In genomic region chr11:53521120-53521820, GRCm38 (mm10) we compare ENCODE assay signal across 8 mouse cellular contexts. TPM values are rescaled to one million over a fixed set of nuclear protein-coding genes. Genes with fewer than 3 reads are reported as not detected.
DNase-seq lines count a peak whose midpoint lies in the region; ATAC-seq lines count a peak whose summit lies in the region.

No protein-coding gene starts in this region.

- H3K4me3 ChIP-seq in heart, embryonic 10.5 days, result peak overlapping the region; percentile 97
- H3K4me3 ChIP-seq in limb, embryonic 11.5 days (ENCODE audit: low read depth, low read length), result peak overlapping the region; percentile 78
- peak overlapping the region; percentile 74 for H3K4me3 ChIP-seq in neural tube, embryonic 14.5 days (ENCODE audit: low read depth, low read length)

- peak; percentile 8 for ATAC-seq in erythroid progenitor cell, adult 5-6 weeks (replicated peaks; ENCODE audit: low FRiP score, poor library complexity, severe bottlenecking)
- no peak for ATAC-seq in limb, embryonic 11.5 days (ENCODE audit: insufficient number of reproducible peaks, low FRiP score, low TSS enrichment, low read depth)
- ATAC-seq in neural tube, embryonic 14.5 days (ENCODE audit: low read depth), result no peak

- no peaks in the 10 kb centered on the region for H3K9me3 ChIP-seq in heart, embryonic 10.5 days
- H3K9me3 ChIP-seq in limb, embryonic 11.5 days (ENCODE audit: control insufficient read depth, low read length), result no peaks in the 10 kb centered on the region
- H3K9me3 ChIP-seq in neural tube, embryonic 14.5 days (ENCODE audit: control insufficient read depth, low read length), result no peaks in the 10 kb centered on the region

- peak overlapping the region; percentile 52; the same call in 1 of the 2 replicates for H3K27ac ChIP-seq in heart, embryonic 10.5 days
- H3K27ac ChIP-seq in limb, embryonic 11.5 days (replicated peaks; ENCODE audit: low read depth, low read length), result no peak overlapping the region
- no peak overlapping the region for H3K27ac ChIP-seq in neural tube, embryonic 14.5 days (ENCODE audit: low read depth, low read length)

- DNase-seq in heart, embryonic 10.5 days (ENCODE audit: low spot score), result no peak
- DNase-seq in heart, postnatal 14 days, result no peak
- DNase-seq in MEL-GATA-1-ER (ENCODE audit: extremely low read depth, low read depth), result peak; percentile 46
- peak; percentile 43 for DNase-seq in limb, embryonic 11.5 days (ENCODE audit: low spot score)
- no peak for DNase-seq in thymus, postnatal 14 days
- DNase-seq in layer of hippocampus, postnatal 14 days (ENCODE audit: low spot score in 2 of 2), result no peak

- 34% methylated on average over 16 of the region's 16 CpGs for WGBS in heart, embryonic 10.5 days
- 52% methylated on average over 16 of the region's 16 CpGs for WGBS in limb, embryonic 11.5 days
- 41% methylated on average over 16 of the region's 16 CpGs for WGBS in neural tube, embryonic 14.5 days

- intact Hi-C loops in heart, postnatal 14 days (cut with DNase I), result no loop called here

- H3K4me1 ChIP-seq in heart, embryonic 10.5 days, result peaks cover 75% of the 10 kb centered on the region
- H3K4me1 ChIP-seq in limb, embryonic 11.5 days (ENCODE audit: control insufficient read depth, insufficient read depth, low read length), result peaks cover 23% of the 10 kb centered on the region
- peaks cover 22% of the 10 kb centered on the region for H3K4me1 ChIP-seq in neural tube, embryonic 14.5 days (ENCODE audit: control insufficient read depth, insufficient read depth, low read length)

- H3K27me3 ChIP-seq in heart, embryonic 10.5 days (ENCODE audit: insufficient read depth, poor library complexity, severe bottlenecking), result peaks cover 11% of the 10 kb centered on the region; the same call in 1 of the 2 replicates
- no peaks in the 10 kb centered on the region for H3K27me3 ChIP-seq in limb, embryonic 11.5 days (ENCODE audit: control insufficient read depth, insufficient read depth, low read length)
- no peaks in the 10 kb centered on the region; the same call in 1 of the 2 replicates for H3K27me3 ChIP-seq in neural tube, embryonic 14.5 days (ENCODE audit: control insufficient read depth, insufficient read depth, low read length)

- peak overlapping the region; percentile 84 for H3K4me2 ChIP-seq in limb, embryonic 11.5 days (ENCODE audit: low read depth, severe bottlenecking)
- H3K4me2 ChIP-seq in neural tube, embryonic 14.5 days (ENCODE audit: low read depth, low read length), result peak overlapping the region; percentile 84

- no peak overlapping the region for H3K9ac ChIP-seq in limb, embryonic 11.5 days (ENCODE audit: low read length)
- H3K9ac ChIP-seq in neural tube, embryonic 14.5 days (replicated peaks; ENCODE audit: low read depth, low read length), result peak overlapping the region; percentile 83

- H3K36me3 ChIP-seq in heart, embryonic 10.5 days, result no peaks in the 10 kb centered on the region
- no peaks in the 10 kb centered on the region for H3K36me3 ChIP-seq in limb, embryonic 11.5 days (ENCODE audit: control insufficient read depth, insufficient read depth, low read length)
- H3K36me3 ChIP-seq in neural tube, embryonic 14.5 days (ENCODE audit: control insufficient read depth, insufficient read depth, low read length), result no peaks in the 10 kb centered on the region

RNA-seq across cellular contexts. Expression of gene Sept8, which starts 2.2 kb away (rescaled TPM):
- 20.1 and 22.9 TPM in 2 replicates for polyA plus RNA-seq in heart, embryonic 10.5 days (2016; fragmentation: Nextera tagmentation; extraction: Ambion mirVana)
- 10 to 100 TPM; 42.1 TPM for total RNA-seq in heart, postnatal 14 days (2021)
- 143 and 148 TPM in 2 replicates for total RNA-seq in erythroid progenitor cell, adult 5-6 weeks (2015; ENCODE audit: low replicate concordance)
- total RNA-seq in erythroid progenitor cell, adult 5-6 weeks (2017; ENCODE audit: low replicate concordance), result 101 and 111 TPM in 2 replicates
- polyA plus RNA-seq in limb, embryonic 11.5 days (2014; fragmentation: Nextera tagmentation; extraction: Ambion mirVana), result 22.5 and 27.2 TPM in 2 replicates
- 20.5 and 25.0 TPM in 2 replicates for polyA plus RNA-seq in neural tube, embryonic 14.5 days (2014; fragmentation: Nextera tagmentation; extraction: Ambion mirVana)
- 100 to 1,000 TPM; 206 to 209 TPM for total RNA-seq in layer of hippocampus, postnatal 14 days (2021)

RNA-seq across cellular contexts. Expression of gene Sowaha, which starts 41.2 kb away (rescaled TPM):
- polyA plus RNA-seq in heart, embryonic 10.5 days (2016; fragmentation: Nextera tagmentation; extraction: Ambion mirVana), result 0.32 and 0.38 TPM in 2 replicates
- total RNA-seq in heart, postnatal 14 days (2021), result under 1 TPM; 0.07 TPM
- 29.9 and 42.8 TPM in 2 replicates for total RNA-seq in erythroid progenitor cell, adult 5-6 weeks (2015; ENCODE audit: low replicate concordance)
- 36.8 and 50.7 TPM in 2 replicates for total RNA-seq in erythroid progenitor cell, adult 5-6 weeks (2017; ENCODE audit: low replicate concordance)
- polyA plus RNA-seq in limb, embryonic 11.5 days (2014; fragmentation: Nextera tagmentation; extraction: Ambion mirVana), result 0.08 and 0.20 TPM in 2 replicates
- 0.66 and 1.1 TPM in 2 replicates for polyA plus RNA-seq in neural tube, embryonic 14.5 days (2014; fragmentation: Nextera tagmentation; extraction: Ambion mirVana)
- total RNA-seq in layer of hippocampus, postnatal 14 days (2021), result 100 to 1,000 TPM; 106 to 108 TPM

RNA-seq across cellular contexts. Expression of gene Gm9945, which starts 41.3 kb away (rescaled TPM):
- not detected in 2 replicates for polyA plus RNA-seq in heart, embryonic 10.5 days (2016; fragmentation: Nextera tagmentation; extraction: Ambion mirVana)
- total RNA-seq in heart, postnatal 14 days (2021), result not detected
- total RNA-seq in erythroid progenitor cell, adult 5-6 weeks (2015; ENCODE audit: low replicate concordance), result 5.8 TPM in 1 of 2 replicates, not detected in the other
- not detected in 2 replicates for total RNA-seq in erythroid progenitor cell, adult 5-6 weeks (2017; ENCODE audit: low replicate concordance)
- polyA plus RNA-seq in limb, embryonic 11.5 days (2014; fragmentation: Nextera tagmentation; extraction: Ambion mirVana), result not detected in 2 replicates
- polyA plus RNA-seq in neural tube, embryonic 14.5 days (2014; fragmentation: Nextera tagmentation; extraction: Ambion mirVana), result 0.23 TPM in 1 of 2 replicates, not detected in the other
- total RNA-seq in layer of hippocampus, postnatal 14 days (2021), result 1 to 10 TPM; 2.4 to 2.5 TPM

RNA-seq across cellular contexts. Expression of gene Kif3a, which starts 45.9 kb away (rescaled TPM):
- 32.7 and 47.1 TPM in 2 replicates for polyA plus RNA-seq in heart, embryonic 10.5 days (2016; fragmentation: Nextera tagmentation; extraction: Ambion mirVana)
- total RNA-seq in heart, postnatal 14 days (2021), result 1 to 10 TPM; 9.6 to 9.9 TPM
- 1.3 and 10.5 TPM in 2 replicates for total RNA-seq in erythroid progenitor cell, adult 5-6 weeks (2015; ENCODE audit: low replicate concordance)
- total RNA-seq in erythroid progenitor cell, adult 5-6 weeks (2017; ENCODE audit: low replicate concordance), result 3.5 and 4.6 TPM in 2 replicates
- 72.0 and 79.4 TPM in 2 replicates for polyA plus RNA-seq in limb, embryonic 11.5 days (2014; fragmentation: Nextera tagmentation; extraction: Ambion mirVana)
- 280 and 308 TPM in 2 replicates for polyA plus RNA-seq in neural tube, embryonic 14.5 days (2014; fragmentation: Nextera tagmentation; extraction: Ambion mirVana)
- 100 to 1,000 TPM; 140 to 149 TPM for total RNA-seq in layer of hippocampus, postnatal 14 days (2021)

RNA-seq across cellular contexts. Expression of gene Gm9837, which starts 51.0 kb away (rescaled TPM):
- polyA plus RNA-seq in heart, embryonic 10.5 days (2016; fragmentation: Nextera tagmentation; extraction: Ambion mirVana), result not detected in 2 replicates
- not detected for total RNA-seq in heart, postnatal 14 days (2021)
- not detected in 2 replicates for total RNA-seq in erythroid progenitor cell, adult 5-6 weeks (2015; ENCODE audit: low replicate concordance)
- not detected in 2 replicates for total RNA-seq in erythroid progenitor cell, adult 5-6 weeks (2017; ENCODE audit: low replicate concordance)
- not detected in 2 replicates for polyA plus RNA-seq in limb, embryonic 11.5 days (2014; fragmentation: Nextera tagmentation; extraction: Ambion mirVana)
- polyA plus RNA-seq in neural tube, embryonic 14.5 days (2014; fragmentation: Nextera tagmentation; extraction: Ambion mirVana), result not detected in 2 replicates
- not detected for total RNA-seq in layer of hippocampus, postnatal 14 days (2021)

Comparison
In these comparisons a context has a peak if more than half of its experiments do, and no peak if none do; other contexts are left out.
1. DNase-seq: peak in MEL-GATA-1-ER (single experiment) and limb, embryonic 11.5 days (single experiment); none in heart, embryonic 10.5 days (single experiment), heart, postnatal 14 days (0 of 2), thymus, postnatal 14 days (single experiment) and layer of hippocampus, postnatal 14 days (0 of 2).
2. RNA of gene Sowaha, which starts 41.2 kb away (total RNA-seq): 106 to 108 TPM in layer of hippocampus, postnatal 14 days and 29.9 to 50.7 TPM in erythroid progenitor cell, adult 5-6 weeks; 0.07 TPM in heart, postnatal 14 days; every median in the first group is over 10 times any median in the second.
3. Peak in every context shown above with its lines, with median percentiles within 50 percentile points of each other: H3K4me3 ChIP-seq.